Mouse (Mus musculus) 3T3-L1 (cell line): ENCODE results near the gene Sowaha.

Experiments
- DNase-seq: peaks from one replicate; pipeline ENCODE4 v3.0.0-alpha.2; 2015; ENCODE audit warnings: low read depth, low spot score

Gene Sowaha

GRCm38 (mm10) chr11:53505026-53505663, 25.1 kb upstream of the Sowaha start:
- DNase-seq: no peak

GRCm38 (mm10) chr11:53504376-53504775, 24.3 kb upstream of the Sowaha start:
- no peak for DNase-seq

- no peak for DNase-seq
Measured at GRCm38 (mm10) chr11:53503738-53504137, 23.7 kb upstream of the Sowaha start.

- no peak for DNase-seq
Measured at GRCm38 (mm10) chr11:53502039-53502765, 22.1 kb upstream of the Sowaha start.

GRCm38 (mm10) chr11:53500569-53500968, 20.5 kb upstream of the Sowaha start:
- DNase-seq: peak; percentile 84

GRCm38 (mm10) chr11:53496946-53497345, 16.9 kb upstream of the Sowaha start:
- DNase-seq: no peak

- DNase-seq: no peak
Measured at GRCm38 (mm10) chr11:53495417-53495816, 15.3 kb upstream of the Sowaha start.

GRCm38 (mm10) chr11:53493243-53493955, 13.3 kb upstream of the Sowaha start:
- no peak for DNase-seq

GRCm38 (mm10) chr11:53491954-53492401, 11.9 kb upstream of the Sowaha start:
- DNase-seq: no peak

- no peak for DNase-seq
Measured at GRCm38 (mm10) chr11:53489421-53489820, 9.3 kb upstream of the Sowaha start.

GRCm38 (mm10) chr11:53489007-53489406, 8.9 kb upstream of the Sowaha start:
- DNase-seq: no peak

GRCm38 (mm10) chr11:53486822-53487594, 6.9 kb upstream of the Sowaha start:
- DNase-seq: no peak

- DNase-seq: no peak
Measured at GRCm38 (mm10) chr11:53486351-53486750, 6.3 kb upstream of the Sowaha start.

GRCm38 (mm10) chr11:53485719-53486118, 5.6 kb upstream of the Sowaha start:
- no peak for DNase-seq

- DNase-seq: peak; percentile 50
Measured at GRCm38 (mm10) chr11:53483159-53483891, 3.3 kb upstream of the Sowaha start.

GRCm38 (mm10) chr11:53481088-53481730, 1.1 kb upstream of the Sowaha start:
- DNase-seq: no peak

GRCm38 (mm10) chr11:53479171-53479782, 797 bp downstream of the Sowaha start:
- DNase-seq: no peak

- no peak for DNase-seq
Measured at GRCm38 (mm10) chr11:53478383-53479170, 1.5 kb downstream of the Sowaha start.

- no peak for DNase-seq
Measured at GRCm38 (mm10) chr11:53477833-53478232, 2.2 kb downstream of the Sowaha start.
